15 mouse cellular contexts compared by ENCODE assay signal in genomic region chr12:71503265-71503664, GRCm38 (mm10).
"Had no signal": no experiment of that assay in that cellular context is flagged by ENCODE, and none has a peak within 500 bp of the region (broad histone marks: within the 10 kb centered on the region; RNA-seq: fewer than 3 reads in every experiment).

No protein-coding gene starts in this region.

- DNase-seq: lung, adult 18-20 months; lung, embryonic 14.5 days; lung, postnatal 10 days; lung, postnatal 4 days; retina, postnatal 1 day; right cerebral cortex, adult 18-20 months; thymus, adult 2 months; thymus, postnatal 25 days; thymus, postnatal 4 days had no signal

- ATAC-seq: midbrain, embryonic 13.5 days; midbrain, embryonic 15.5 days had no signal

- H3K9ac ChIP-seq: lung, embryonic 14.5 days; midbrain, embryonic 13.5 days; midbrain, embryonic 15.5 days; neural tube, embryonic 12.5 days; stomach, embryonic 15.5 days had no signal

- H3K27me3 ChIP-seq: midbrain, embryonic 13.5 days; midbrain, embryonic 15.5 days; neural tube, embryonic 12.5 days; stomach, embryonic 15.5 days had no signal

- H3K4me2 ChIP-seq: lung, embryonic 14.5 days; midbrain, embryonic 11.5 days; midbrain, embryonic 13.5 days; midbrain, embryonic 15.5 days; neural tube, embryonic 12.5 days; stomach, embryonic 15.5 days had no signal

- H3K36me3 ChIP-seq: midbrain, embryonic 13.5 days; midbrain, embryonic 15.5 days; neural tube, embryonic 12.5 days; stomach, embryonic 15.5 days had no signal

- H3K4me3 ChIP-seq: midbrain, embryonic 13.5 days; midbrain, embryonic 15.5 days; neural tube, embryonic 12.5 days; stomach, embryonic 15.5 days had no signal

- H3K4me1 ChIP-seq: stomach, embryonic 15.5 days had no signal

- H3K27ac ChIP-seq: midbrain, embryonic 13.5 days; midbrain, embryonic 15.5 days; neural tube, embryonic 12.5 days; stomach, embryonic 15.5 days; stomach, postnatal 0 days had no signal

- H3K9me3 ChIP-seq: midbrain, embryonic 13.5 days; midbrain, embryonic 15.5 days; neural tube, embryonic 12.5 days; stomach, embryonic 15.5 days had no signal
